Mouse (Mus musculus) cerebellum, adult 9-10 months (tissue): ENCODE data around the gene Rrp8.

Experiments used
- DNase-seq: peaks from one replicate; pipeline ENCODE4 v3.0.0; 2022

Rrp8 gene

GRCm38 (mm10) chr7:105736911-105737521, at the start of gene Rrp8:
Rrp8 (minus strand) TSS chr7:105737385.
- DNase-seq = peak; percentile 51

DNA sequence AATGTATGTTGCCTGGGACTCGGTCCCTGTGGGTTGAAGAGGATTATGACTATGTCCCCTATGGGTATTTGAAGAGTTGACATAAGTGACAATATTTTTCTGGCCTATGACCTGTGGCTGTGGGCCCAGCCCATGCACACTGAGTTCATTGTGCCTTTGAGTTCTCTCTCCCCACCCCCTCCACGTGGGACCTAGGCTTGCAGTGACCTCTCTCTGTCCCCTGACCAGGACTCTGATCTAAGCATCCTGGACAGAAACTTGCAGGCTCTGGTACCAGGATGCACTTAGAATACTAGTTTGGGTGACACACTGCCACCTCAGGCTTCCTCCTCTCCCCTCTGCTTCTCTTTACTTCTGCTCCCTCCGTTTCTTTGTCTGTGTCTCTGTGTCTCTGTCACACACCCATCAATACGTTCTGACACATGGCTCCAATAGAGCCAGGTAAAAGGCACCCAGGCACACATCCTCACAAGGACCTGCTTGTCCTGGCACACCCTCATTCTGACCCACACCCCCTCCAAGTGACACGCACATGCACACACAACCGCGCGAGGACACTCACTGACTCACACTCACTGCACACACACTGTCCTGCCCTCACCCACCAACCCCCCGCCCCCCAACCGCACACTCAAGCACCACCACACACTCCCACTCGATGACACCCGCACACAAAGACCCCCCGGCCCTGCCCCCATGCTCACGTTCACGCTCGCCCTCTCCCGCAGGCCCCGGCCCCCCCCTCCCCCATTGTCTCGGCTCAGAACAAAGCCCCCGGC, 49.5 kb upstream of the Rrp8 start:
- no peak for DNase-seq

- DNase-seq = no peak
These were observed 47.4 kb upstream of the Rrp8 start for GRCm38 (mm10) chr7:105784556-105784955.

DNA sequence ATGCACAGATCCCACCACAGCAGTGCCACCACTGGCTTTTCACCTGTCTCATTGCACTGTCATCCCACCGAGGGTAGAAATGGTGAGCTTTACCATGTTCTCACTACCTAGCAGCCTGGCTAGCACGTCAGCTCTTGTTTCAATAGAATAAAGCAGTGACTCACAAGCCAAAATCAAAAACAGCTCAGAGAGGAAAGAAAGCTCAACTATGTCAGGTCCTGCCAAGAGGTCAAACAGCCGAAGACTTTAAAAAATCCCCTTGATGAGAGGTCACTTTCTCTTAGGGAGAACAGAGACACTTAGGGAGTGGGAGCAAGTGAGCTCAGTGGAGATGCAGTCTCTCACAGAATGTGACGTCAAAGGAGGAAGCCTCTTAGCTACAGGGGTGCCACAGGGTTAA, 46.7 kb upstream of the Rrp8 start:
- DNase-seq = no peak

- DNase-seq = no peak
These were observed 41.5 kb upstream of the Rrp8 start for GRCm38 (mm10) chr7:105778553-105779265.

- no peak for DNase-seq
These were observed 40.8 kb upstream of the Rrp8 start for GRCm38 (mm10) chr7:105777797-105778552.

GRCm38 (mm10) chr7:105777316-105777715, 40.1 kb upstream of the Rrp8 start:
- no peak for DNase-seq

GRCm38 (mm10) chr7:105776026-105776425, 38.8 kb upstream of the Rrp8 start:
- no peak for DNase-seq

GRCm38 (mm10) chr7:105774661-105775060, 37.5 kb upstream of the Rrp8 start:
- no peak for DNase-seq

GRCm38 (mm10) chr7:105773041-105773440, 35.9 kb upstream of the Rrp8 start:
- DNase-seq = no peak

- no peak for DNase-seq
These were observed 35.1 kb upstream of the Rrp8 start for GRCm38 (mm10) chr7:105772331-105772730.

- no peak for DNase-seq
These were observed 32.8 kb upstream of the Rrp8 start for GRCm38 (mm10) chr7:105769959-105770358.

- DNase-seq = no peak
These were observed 30.6 kb upstream of the Rrp8 start for GRCm38 (mm10) chr7:105767729-105768165.

DNA sequence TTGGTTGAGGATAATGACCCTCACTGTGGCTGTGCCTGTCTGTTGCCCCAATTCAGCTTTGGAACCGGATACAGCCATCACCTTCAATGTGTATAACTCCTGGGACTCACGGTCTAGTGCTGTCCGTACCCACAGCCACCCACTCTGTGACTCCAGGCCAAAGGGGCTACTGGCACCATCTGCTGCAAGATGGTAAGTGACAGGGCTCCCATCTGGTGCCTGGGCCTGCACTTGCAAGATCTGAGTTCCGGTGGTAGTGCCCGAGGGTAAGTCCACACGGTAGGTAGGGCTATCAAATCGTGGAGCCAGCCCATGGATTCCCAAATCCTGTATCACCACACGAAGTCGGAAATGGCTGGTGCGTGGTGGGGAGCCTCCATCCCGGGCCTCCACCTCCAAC, 27.1 kb upstream of the Rrp8 start:
- DNase-seq = no peak

DNA sequence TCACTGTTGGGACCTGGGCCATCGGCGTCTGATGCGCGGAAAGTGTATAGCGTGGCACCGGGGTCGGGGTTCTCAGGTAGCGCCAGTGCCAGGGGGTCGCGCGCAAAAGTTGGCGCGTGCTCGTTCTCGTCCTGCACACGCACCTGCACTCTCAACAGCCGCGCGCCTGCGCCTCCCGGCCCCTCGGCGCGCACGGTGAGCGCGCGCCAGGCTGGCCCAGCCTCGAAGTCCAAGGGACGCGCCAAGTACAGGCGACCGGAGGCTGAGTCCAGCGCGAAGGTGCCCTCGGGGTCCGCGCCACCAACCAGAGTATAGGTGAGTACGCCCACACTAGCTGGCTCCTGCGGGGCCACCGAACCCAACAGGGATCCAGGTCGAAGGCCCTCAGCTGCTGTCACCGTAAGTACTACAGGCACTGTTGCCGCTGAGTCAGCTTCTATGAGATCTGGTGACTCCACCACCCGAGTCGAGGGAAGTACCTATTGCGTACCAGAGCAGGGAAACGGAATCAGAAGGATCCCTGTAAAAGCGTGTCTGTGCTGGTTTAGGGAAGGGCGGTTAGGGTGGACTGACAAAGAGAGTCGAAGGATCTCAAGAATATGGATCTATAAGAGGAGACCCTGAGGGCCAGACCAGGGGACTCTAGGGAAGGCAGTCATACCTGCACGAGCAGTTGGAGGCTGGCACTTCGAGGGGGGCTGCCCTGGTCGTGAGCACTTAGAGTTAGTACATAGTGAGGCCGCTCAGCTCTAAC, 25.5 kb upstream of the Rrp8 start:
- DNase-seq = no peak

DNA sequence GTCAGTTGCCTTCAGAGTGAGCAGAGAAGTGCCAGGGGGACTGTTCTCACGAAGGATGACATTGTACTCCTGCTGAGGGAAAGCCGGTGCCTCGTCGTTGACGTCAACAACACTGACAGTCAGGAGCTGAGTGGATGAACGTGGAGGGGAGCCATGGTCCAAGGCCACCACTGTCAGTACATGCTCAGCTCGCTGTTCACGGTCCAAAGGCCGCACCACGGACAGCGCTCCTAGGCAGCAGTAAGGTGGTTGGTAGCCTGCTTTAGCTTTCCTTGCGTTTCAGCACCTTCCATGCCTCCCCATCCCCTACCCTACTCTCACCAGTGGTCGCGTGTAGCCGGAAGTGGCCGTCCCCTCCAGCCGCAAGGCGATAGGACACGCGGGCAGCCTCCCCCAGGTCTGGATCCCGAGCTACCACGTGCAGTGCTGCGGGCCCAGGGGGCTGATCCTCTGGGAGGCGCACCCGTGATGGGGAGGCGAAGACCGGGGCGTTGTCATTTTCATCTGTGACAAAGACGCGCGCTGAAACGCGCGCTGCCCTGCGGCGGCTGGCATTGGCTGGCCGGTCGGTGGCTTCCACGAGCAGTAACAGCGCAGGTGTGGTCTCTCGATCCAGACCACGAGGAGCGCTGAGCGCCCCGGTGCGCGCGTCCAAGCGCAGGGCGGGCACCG, 24.8 kb upstream of the Rrp8 start:
- DNase-seq = no peak

- DNase-seq = no peak
These were observed 16.1 kb upstream of the Rrp8 start for GRCm38 (mm10) chr7:105753281-105753680.

- peak; percentile 74 for DNase-seq
These were observed 15.5 kb upstream of the Rrp8 start for GRCm38 (mm10) chr7:105752716-105753115.

- peak; percentile 99 for DNase-seq
These were observed 14.6 kb upstream of the Rrp8 start, which contains the start of gene Tpp1 for GRCm38 (mm10) chr7:105751491-105752433. Tpp1 (minus strand) TSS chr7:105752235.

GRCm38 (mm10) chr7:105747776-105748175, 10.6 kb upstream of the Rrp8 start:
- DNase-seq = no peak
